Mouse (Mus musculus) forebrain, postnatal 0 days (tissue): ENCODE measurements around the gene Olfr824. TPM values are rescaled to one million over a fixed set of nuclear protein-coding genes. Genes with fewer than 3 reads are reported as not detected.
"Not testable (repeated sequence)": the region's sequence is repeated elsewhere in the genome, so short reads cannot be mapped to it uniquely, and the experiment has no call there.

ENCODE experiments used
- ATAC-seq: fragments of 200-750 bp; cut with Nextera tagmentation; 2 replicates; pipeline ENCODE4 v1.8.0; 2017; ENCODE audit warnings: mild to moderate bottlenecking, moderate library complexity
- DNase-seq: peaks from one replicate; pipeline ENCODE4 v3.0.0-alpha.2; 2015
- H3K27ac ChIP-seq: fragments of 300-500 bp; sonication (generic); 2 replicates; pipeline ENCODE4 v1.5.1; 2014; ENCODE audit warnings: low read depth, mild to moderate bottlenecking, antibody characterized with exemption, low read length, moderate library complexity, mixed read lengths
- H3K27me3 ChIP-seq: fragments of 300-500 bp; sonication (generic); 2 replicates; pipeline ENCODE4 v1.6.1; 2014; ENCODE audit warnings: mild to moderate bottlenecking, low read length, mixed read lengths; ENCODE audit not compliant: insufficient read depth
- H3K36me3 ChIP-seq: fragments of 300-500 bp; sonication (generic); 2 replicates; pipeline ENCODE4 v1.6.1; 2014; ENCODE audit warnings: mild to moderate bottlenecking, moderate library complexity; ENCODE audit not compliant: insufficient read depth
- H3K4me1 ChIP-seq: fragments of 300-500 bp; sonication (generic); 2 replicates; pipeline ENCODE4 v1.6.1; 2014; ENCODE audit warnings: antibody characterized with exemption; ENCODE audit not compliant: insufficient read depth
- H3K4me2 ChIP-seq: fragments of 300-500 bp; sonication (generic); 2 replicates; pipeline ENCODE4 v1.6.1; 2014; ENCODE audit warnings: low read depth, mild to moderate bottlenecking, moderate library complexity
- H3K4me3 ChIP-seq: fragments of 300-500 bp; sonication (generic); 2 replicates; pipeline ENCODE4 v1.5.1; 2014; ENCODE audit warnings: low read depth, low read length, mixed read lengths
- H3K9ac ChIP-seq: fragments of 300-500 bp; sonication (generic); 2 replicates; pipeline ENCODE4 v1.6.1; 2014; ENCODE audit warnings: mild to moderate bottlenecking
- H3K9me3 ChIP-seq: fragments of 300-500 bp; sonication (generic); 2 replicates; pipeline ENCODE4 v1.6.1; 2016; ENCODE audit warnings: low read length
- CTCF ChIP-seq: sonication (generic); IDR thresholded peaks from 2 replicates; pipeline ENCODE4 v1.5.1; 2016; ENCODE audit warnings: antibody characterized with exemption, control low read depth, low read depth
- WGBS: fragments of 180-500 bp; shearing (Covaris S2); extraction: QIAGEN DNeasy Blood & Tissue Kit; methylation state at CpG from one replicate; pipeline ENCODE4 v1.1.7; 2014; 5-methylcytosine and 5-hydroxymethylcytosine counted together
- polyA plus RNA-seq: library from polyadenylated mRNA; unstranded; fragments of >200 nt; fragmentation: Nextera tagmentation; extraction: Ambion mirVana; gene quantifications from 2 replicates; pipeline ENCODE4 v1.2.1, GENCODE M21; 2015
- total RNA-seq: library from RNA; depleted of rRNA; stranded (reverse); fragments of >200 nt; gene quantifications from 2 replicates; pipeline ENCODE4 v1.2.3, GENCODE M21; 2014; rRNA removed

The Olfr824 gene
- total RNA-seq, result not detected in 2 replicates
- not detected in 2 replicates for polyA plus RNA-seq

DNA sequence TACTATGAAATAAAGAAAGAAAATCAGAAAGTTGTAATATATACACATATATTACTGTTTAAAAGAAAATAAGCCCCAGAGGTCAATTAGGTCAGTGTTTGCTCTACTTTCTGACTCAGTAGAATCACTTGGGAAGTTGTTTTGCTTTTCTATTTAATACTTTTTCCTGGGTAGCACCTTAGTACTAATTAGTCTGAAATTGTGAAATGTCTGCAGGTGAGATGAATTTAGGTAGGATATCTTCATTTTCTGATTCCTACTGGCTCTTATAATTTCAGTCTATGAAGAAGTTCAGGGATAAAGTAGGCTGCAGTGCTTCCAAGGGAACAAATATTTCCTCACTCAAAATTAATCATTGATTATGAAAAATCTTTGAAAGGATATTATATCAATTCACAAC is at the start of gene Olfr824:
Olfr824 (minus strand) TSS at position 101 of the 400 bp plus-strand sequence.
- not testable (repeated sequence) for H3K4me2 ChIP-seq, H3K36me3 ChIP-seq, ATAC-seq, H3K4me1 ChIP-seq, H3K4me3 ChIP-seq, H3K27me3 ChIP-seq, DNase-seq, H3K27ac ChIP-seq, H3K9me3 ChIP-seq, H3K9ac ChIP-seq

DNA sequence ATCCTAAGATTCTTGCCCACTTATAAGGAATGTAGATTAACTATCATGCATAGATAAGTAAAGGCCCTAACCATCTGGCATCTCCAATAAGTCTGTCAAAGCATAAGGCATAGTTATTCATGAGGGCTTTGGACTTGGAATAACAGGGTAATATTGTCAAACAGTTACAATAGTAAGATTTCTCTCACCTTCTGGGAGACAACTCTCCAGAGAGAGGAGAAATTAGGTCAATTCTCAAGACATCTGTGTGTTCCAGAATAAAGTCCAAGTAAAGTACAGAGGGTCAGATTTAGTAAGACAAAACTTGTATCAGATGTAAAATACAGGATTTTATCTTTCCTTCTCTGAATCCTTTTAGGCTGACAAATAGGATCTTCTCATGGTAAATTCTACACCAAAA is 36.9 kb upstream of the Olfr824 start, which contains the start of gene Olfr825:
Olfr825 (minus strand) TSS at position 101 of the 400 bp plus-strand sequence.
- DNase-seq, result no peak
- ATAC-seq, result no peak
- TF ChIP-seq CTCF, result no peak

DNA sequence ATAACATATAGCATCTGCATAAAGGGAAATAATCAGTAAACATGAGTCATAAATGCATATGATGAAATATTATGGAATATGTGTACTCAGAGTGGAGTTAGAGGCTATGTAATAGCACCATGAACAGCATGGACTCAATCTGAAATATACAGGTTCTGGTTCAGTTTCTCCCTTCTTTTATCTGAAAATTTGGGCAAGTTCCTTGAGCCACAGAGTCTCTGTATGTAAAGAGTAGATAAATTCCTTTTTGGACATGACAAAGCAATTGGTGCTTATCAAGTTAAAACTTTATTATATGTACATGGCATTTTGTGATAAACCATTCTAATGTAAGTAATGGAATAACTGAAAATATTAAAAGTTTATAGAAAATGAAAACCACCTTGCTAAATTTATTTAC is 35.4 kb upstream of the Olfr824 start:
- no peak for TF ChIP-seq CTCF
- DNase-seq, result no peak
- H3K4me1 ChIP-seq, result no peaks in the 10 kb centered on the region
- no peaks in the 10 kb centered on the region for H3K27me3 ChIP-seq
- ATAC-seq, result no peak
- H3K9me3 ChIP-seq, result no peaks in the 10 kb centered on the region
- no peak overlapping the region for H3K9ac ChIP-seq
- no peak overlapping the region for H3K27ac ChIP-seq
- H3K36me3 ChIP-seq, result no peaks in the 10 kb centered on the region
- no peak overlapping the region for H3K4me2 ChIP-seq
- no peak overlapping the region for H3K4me3 ChIP-seq

More for the DNA sequence above, 36.9 kb upstream of the Olfr824 start, which contains the start of gene Olfr825:
- no peak within 1 kb of the TSS for H3K9ac ChIP-seq
- H3K4me3 ChIP-seq, result no peak within 1 kb of the TSS
- H3K9me3 ChIP-seq, result no peaks in the 10 kb centered on the region
- H3K4me2 ChIP-seq, result no peak within 1 kb of the TSS
- no peaks in the 10 kb centered on the region for H3K36me3 ChIP-seq
- no peaks in the 10 kb centered on the region for H3K4me1 ChIP-seq
- no peak within 1 kb of the TSS for H3K27ac ChIP-seq
- no peaks in the 10 kb centered on the region for H3K27me3 ChIP-seq

GRCm38 (mm10) chr10:130144121-130144520 is 14.3 kb upstream of the Olfr824 start:
- WGBS, result 87% methylated on average over 5 of the region's 5 CpGs
- Histone ChIP-seq H3K9me3 (no peaks in the 10 kb centered on the region), H3K4me1 (no peaks in the 10 kb centered on the region), H3K27ac (no peak overlapping the region), H3K4me2 (no peak overlapping the region), H3K9ac (no peak overlapping the region), H3K27me3 (no peaks in the 10 kb centered on the region), H3K4me3 (no peak overlapping the region), H3K36me3 (no peaks in the 10 kb centered on the region)
- DNase-seq (no peak), ATAC-seq (no peak)
- no peak for TF ChIP-seq CTCF

DNA sequence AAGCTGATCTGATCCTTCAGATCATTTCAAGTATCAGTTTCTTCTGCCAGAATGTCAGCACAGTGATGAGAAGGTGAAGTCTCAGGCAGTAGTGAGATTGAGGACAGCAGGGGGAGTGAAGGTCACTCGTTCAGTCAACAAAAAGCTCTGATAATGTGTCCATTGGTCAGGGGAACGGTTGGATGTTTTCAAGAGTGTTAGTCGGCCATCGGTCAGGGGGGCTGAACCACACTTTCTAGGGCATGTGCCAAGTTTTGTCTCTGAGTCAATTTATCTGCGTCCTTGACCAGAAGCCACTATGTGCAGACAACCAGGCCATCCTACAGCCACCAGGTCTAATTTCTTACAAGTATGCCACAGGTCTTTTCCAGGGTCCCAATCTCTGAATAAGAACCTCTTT is 12.7 kb upstream of the Olfr824 start:
- not testable (repeated sequence) for ATAC-seq, H3K4me1 ChIP-seq, H3K4me3 ChIP-seq, H3K27ac ChIP-seq, DNase-seq, H3K27me3 ChIP-seq, H3K9ac ChIP-seq, H3K9me3 ChIP-seq, H3K36me3 ChIP-seq, H3K4me2 ChIP-seq
- WGBS, result 89% methylated on average over 5 of the region's 5 CpGs

DNA sequence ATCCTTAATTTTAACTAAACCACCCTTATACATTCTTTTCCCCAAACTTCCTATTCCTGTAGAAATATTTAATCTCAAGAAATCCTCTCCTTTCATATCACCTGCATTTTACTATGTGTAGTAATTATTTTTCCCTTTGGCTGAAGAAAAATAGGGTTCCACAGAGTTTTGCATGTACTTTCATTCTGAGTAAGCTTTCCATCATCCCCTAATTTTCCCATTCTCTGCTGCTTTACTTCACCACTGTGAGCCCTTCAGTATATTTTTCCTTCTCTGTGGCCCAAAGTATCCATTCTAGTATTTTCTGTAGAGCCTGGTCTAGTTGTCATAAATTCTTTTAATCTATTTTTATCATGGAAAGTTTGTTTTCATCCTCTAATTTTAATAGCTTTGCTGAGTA is 5.0 kb upstream of the Olfr824 start:
- H3K27ac ChIP-seq, result no peak overlapping the region
- no peaks in the 10 kb centered on the region for H3K4me1 ChIP-seq
- no peak overlapping the region for H3K4me3 ChIP-seq
- ATAC-seq (no peak), DNase-seq (no peak)
- H3K9me3 ChIP-seq, result no peaks in the 10 kb centered on the region
- H3K36me3 ChIP-seq, result no peaks in the 10 kb centered on the region
- no peak overlapping the region for H3K9ac ChIP-seq
- TF ChIP-seq CTCF, result no peak
- no peak overlapping the region for H3K4me2 ChIP-seq
- H3K27me3 ChIP-seq, result no peaks in the 10 kb centered on the region

DNA sequence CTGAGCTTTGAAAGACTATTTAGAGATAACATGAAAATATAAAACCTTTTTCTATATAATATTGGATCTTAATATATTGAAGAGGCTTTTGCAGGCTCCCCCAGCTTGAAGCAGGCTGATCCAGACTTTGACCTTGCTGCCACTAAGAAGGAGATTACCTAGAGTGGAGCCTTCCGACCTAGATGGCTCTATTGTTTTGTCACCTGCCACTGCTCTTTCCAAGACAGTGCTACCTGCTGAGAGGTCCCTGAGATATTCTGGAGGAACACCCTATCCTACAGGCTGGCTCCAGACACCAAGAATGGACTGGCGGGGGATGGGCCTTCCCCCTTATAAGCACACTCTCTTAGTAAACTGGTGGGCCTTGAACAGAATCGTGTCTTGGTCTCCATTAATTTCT is 13.8 kb downstream of the Olfr824 start:
- ATAC-seq, H3K4me1 ChIP-seq, H3K9ac ChIP-seq, H3K36me3 ChIP-seq, H3K27me3 ChIP-seq, H3K9me3 ChIP-seq, H3K4me3 ChIP-seq, H3K4me2 ChIP-seq, H3K27ac ChIP-seq, DNase-seq: not testable (repeated sequence)
- 60% methylated on average over 3 of the region's 3 CpGs for WGBS

- WGBS, result 80% methylated on average over 1 of the region's 1 CpGs
- H3K9ac ChIP-seq, ATAC-seq, H3K27me3 ChIP-seq, H3K36me3 ChIP-seq, H3K4me1 ChIP-seq, DNase-seq, H3K4me3 ChIP-seq, H3K27ac ChIP-seq, H3K4me2 ChIP-seq, H3K9me3 ChIP-seq: not testable (repeated sequence)
These were observed 14.5 kb downstream of the Olfr824 start, which contains the start of gene Olfr823 for GRCm38 (mm10) chr10:130115283-130115682. Olfr823 (minus strand) TSS chr10:130115383.
